Mouse (Mus musculus) liver, embryonic 11.5 days (tissue): ENCODE results near the gene Atp5j2. TPM values are rescaled to one million over a fixed set of nuclear protein-coding genes. Genes with fewer than 3 reads are reported as not detected.
A peak's percentile ranks its signal among the peaks of the same experiment; 100 is the strongest.

Experiments
- ATAC-seq: fragments of 200-750 bp; cut with Nextera tagmentation; replicated peaks from 2 replicates; pipeline ENCODE4 v1.8.0; 2017; ENCODE audit warnings: moderate number of reproducible peaks, mild to moderate bottlenecking, moderate TSS enrichment, moderate library complexity; ENCODE audit not compliant: low FRiP score
- DNase-seq: peaks from one replicate; pipeline ENCODE4 v3.0.0-alpha.2; 2017; ENCODE audit warnings: low spot score
- H3K27ac ChIP-seq: fragments of 300-500 bp; sonication (generic); 2 replicates; pipeline ENCODE4 v1.5.1; 2014; ENCODE audit warnings: mild to moderate bottlenecking, low read depth, low read length, control low read depth
- H3K27me3 ChIP-seq: fragments of 300-500 bp; sonication (generic); replicated peaks from 2 replicates; pipeline ENCODE4 v1.6.1; 2014; ENCODE audit warnings: low read length, mixed read lengths; ENCODE audit not compliant: control insufficient read depth, insufficient read depth
- H3K36me3 ChIP-seq: fragments of 300-500 bp; sonication (generic); 2 replicates; pipeline ENCODE4 v1.6.1; 2014; ENCODE audit warnings: mild to moderate bottlenecking, low read length, moderate library complexity, mixed read lengths; ENCODE audit not compliant: control insufficient read depth, insufficient read depth
- H3K4me1 ChIP-seq: fragments of 300-500 bp; sonication (generic); replicated peaks from 2 replicates; pipeline ENCODE4 v1.6.1; 2014; ENCODE audit warnings: low read length, mixed read lengths; ENCODE audit not compliant: control insufficient read depth, insufficient read depth
- H3K4me2 ChIP-seq: fragments of 300-500 bp; sonication (generic); 2 replicates; pipeline ENCODE4 v1.6.1; 2014; ENCODE audit warnings: mild to moderate bottlenecking, control low read depth, moderate library complexity
- H3K4me3 ChIP-seq: fragments of 300-500 bp; sonication (generic); 2 replicates; pipeline ENCODE4 v1.5.1; 2014; ENCODE audit warnings: low read depth, low read length, control low read depth
- H3K9ac ChIP-seq: fragments of 300-500 bp; sonication (generic); 2 replicates; pipeline ENCODE4 v1.6.1; 2014; ENCODE audit warnings: low read depth, low read length, control low read depth
- H3K9me3 ChIP-seq: fragments of 300-500 bp; sonication (generic); 2 replicates; pipeline ENCODE4 v1.6.1; 2016; ENCODE audit warnings: low read length, inconsistent platforms, mixed read lengths; ENCODE audit not compliant: control insufficient read depth
- WGBS: fragments of 180-500 bp; shearing (Covaris S2); extraction: QIAGEN DNeasy Blood & Tissue Kit; methylation state at CpG from one replicate; pipeline ENCODE4 v1.1.7; 2014; 5-methylcytosine and 5-hydroxymethylcytosine counted together
- polyA plus RNA-seq: library from polyadenylated mRNA; unstranded; fragments of >200 nt; fragmentation: Nextera tagmentation; extraction: Ambion mirVana; gene quantifications from 2 replicates; pipeline ENCODE4 v1.2.1, GENCODE M21; 2014

Atp5j2 gene
- polyA plus RNA-seq, 1 experiment from 2014 or later: 573 TPM

- no peak overlapping the region for H3K9ac ChIP-seq
- no peaks in the 10 kb centered on the region for H3K27me3 ChIP-seq
- H3K27ac ChIP-seq: no peak overlapping the region
- no peak for DNase-seq
- H3K4me2 ChIP-seq: no peak overlapping the region
- no peak overlapping the region for H3K4me3 ChIP-seq
- WGBS: 92% methylated on average over 14 of the region's 14 CpGs
- no peak for ATAC-seq
- no peaks in the 10 kb centered on the region for H3K9me3 ChIP-seq
- peaks cover 5% of the 10 kb centered on the region for H3K4me1 ChIP-seq
- peaks cover 38% of the 10 kb centered on the region for H3K36me3 ChIP-seq
Measured at GRCm38 (mm10) chr5:145161361-145161760, 30.5 kb downstream of the Atp5j2 start.

- peak overlapping the region; percentile 63 for H3K27ac ChIP-seq
- H3K4me3 ChIP-seq: no peak overlapping the region
- no peaks in the 10 kb centered on the region for H3K27me3 ChIP-seq
- no peaks in the 10 kb centered on the region for H3K9me3 ChIP-seq
- 66% methylated on average over 5 of the region's 5 CpGs for WGBS
- no peak overlapping the region for H3K9ac ChIP-seq
- DNase-seq: no peak
- peak; percentile 73 for ATAC-seq
- peaks cover 46% of the 10 kb centered on the region for H3K36me3 ChIP-seq
- H3K4me2 ChIP-seq: no peak overlapping the region
- H3K4me1 ChIP-seq: peaks cover 8% of the 10 kb centered on the region; the same call in 1 of the 2 replicates
Measured at GRCm38 (mm10) chr5:145152690-145153089, 39.2 kb downstream of the Atp5j2 start.

GRCm38 (mm10) chr5:145149294-145149693, 42.6 kb downstream of the Atp5j2 start:
- ATAC-seq: peak; percentile 74
- H3K4me2 ChIP-seq: no peak overlapping the region

GRCm38 (mm10) chr5:145147748-145148147, 44.1 kb downstream of the Atp5j2 start:
- DNase-seq: no peak
- 86% methylated on average over 5 of the region's 5 CpGs for WGBS
- H3K4me2 ChIP-seq: no peak overlapping the region

More at GRCm38 (mm10) chr5:145149294-145149693, 42.6 kb downstream of the Atp5j2 start:
- 65% methylated on average over 6 of the region's 6 CpGs for WGBS
- H3K36me3 ChIP-seq: peaks cover 52% of the 10 kb centered on the region
- H3K4me1 ChIP-seq: peaks cover 8% of the 10 kb centered on the region; the same call in 1 of the 2 replicates
- no peaks in the 10 kb centered on the region for H3K27me3 ChIP-seq
- no peak overlapping the region for H3K9ac ChIP-seq
- DNase-seq: no peak
- no peak overlapping the region for H3K4me3 ChIP-seq
- H3K9me3 ChIP-seq: no peaks in the 10 kb centered on the region
- peak overlapping the region; percentile 66 for H3K27ac ChIP-seq

GRCm38 (mm10) chr5:145140611-145141010, 51.3 kb downstream of the Atp5j2 start:
- no peak for DNase-seq
- Histone ChIP-seq H3K4me2 (peak overlapping the region; percentile 65), H3K4me3 (peak overlapping the region; percentile 78), H3K27ac (peak overlapping the region; percentile 56), H3K27me3 (no peaks in the 10 kb centered on the region), H3K9me3 (no peaks in the 10 kb centered on the region), H3K4me1 (peaks cover 23% of the 10 kb centered on the region), H3K9ac (peak overlapping the region; percentile 90), H3K36me3 (peaks cover 38% of the 10 kb centered on the region)
- under 1% methylated on average over 18 of the region's 18 CpGs for WGBS
- ATAC-seq: 0 out of 2 replicates have a peak, but pooled peaks have one; percentile 13

More at GRCm38 (mm10) chr5:145147748-145148147, 44.1 kb downstream of the Atp5j2 start:
- no peak overlapping the region for H3K4me3 ChIP-seq
- H3K9ac ChIP-seq: no peak overlapping the region
- H3K27ac ChIP-seq: no peak overlapping the region
- ATAC-seq: no peak
- H3K4me1 ChIP-seq: peaks cover 8% of the 10 kb centered on the region; the same call in 1 of the 2 replicates
- peaks cover 56% of the 10 kb centered on the region for H3K36me3 ChIP-seq
- H3K27me3 ChIP-seq: no peaks in the 10 kb centered on the region
- no peaks in the 10 kb centered on the region for H3K9me3 ChIP-seq

- ATAC-seq (peak; percentile 90), DNase-seq (peak; percentile 95)
- under 1% methylated on average over 84 of the region's 84 CpGs for WGBS
- H3K4me1 ChIP-seq: peaks cover 23% of the 10 kb centered on the region
- H3K4me3 ChIP-seq: peak within 1 kb of the TSS; percentile 78
- H3K36me3 ChIP-seq: peaks cover 36% of the 10 kb centered on the region
- H3K9ac ChIP-seq: peak within 1 kb of the TSS; percentile 90
- H3K27me3 ChIP-seq: no peaks in the 10 kb centered on the region
- H3K27ac ChIP-seq: peak within 1 kb of the TSS; percentile 56
- H3K9me3 ChIP-seq: no peaks in the 10 kb centered on the region
- H3K4me2 ChIP-seq: peak within 1 kb of the TSS; percentile 82
Measured at GRCm38 (mm10) chr5:145139571-145140519, 52.0 kb downstream of the Atp5j2 start, which contains the start of the genes Pdap1 and Bud31. Gene Pdap1, minus strand, starts transcription at chr5:145140238. Gene Bud31, plus strand, starts transcription at chr5:145140362.

- WGBS: 12% methylated on average over 6 of the region's 6 CpGs
Measured at GRCm38 (mm10) chr5:145138836-145139235, 53.0 kb downstream of the Atp5j2 start.

More at GRCm38 (mm10) chr5:145138836-145139235, 53.0 kb downstream of the Atp5j2 start:
- Histone ChIP-seq H3K27me3 (no peaks in the 10 kb centered on the region), H3K9me3 (no peaks in the 10 kb centered on the region), H3K4me3 (peak overlapping the region; percentile 78), H3K9ac (peak overlapping the region; percentile 90), H3K4me2 (peak overlapping the region; percentile 82), H3K36me3 (peaks cover 43% of the 10 kb centered on the region), H3K27ac (no peak overlapping the region), H3K4me1 (peaks cover 23% of the 10 kb centered on the region)
- no peak for DNase-seq
- ATAC-seq: no peak
